Mouse (Mus musculus): Measurements from ENCODE around the gene Spg20. TPM values are rescaled to one million over a fixed set of nuclear protein-coding genes. Genes with fewer than 3 reads are reported as not detected.

Spg20 gene
- 18.2 TPM for polyA plus RNA-seq (2014; fragmentation: Illumina TruSeq; extraction: RNeasy Lipid Tissue Mini Kit (QIAGEN cat#74804); ENCODE audit: low read depth, low replicate concordance)

GRCm38 (mm10) chr3:55111935-55112709 is at the start of gene Spg20:
Gene Spg20, plus strand, starts transcription at chr3:55112108.

GRCm38 (mm10) chr3:55137039-55137438 is 25.1 kb downstream of the Spg20 start, which contains the start of gene Ccdc169:
Gene Ccdc169, plus strand, starts transcription at chr3:55137339.

GRCm38 (mm10) chr3:55181766-55182165 is 69.9 kb downstream of the Spg20 start, which contains the start of gene Sohlh2:
Gene Sohlh2, plus strand, starts transcription at chr3:55182028.

Other genes with a start within 250 kb of the Spg20 start
- not detected for gene Sertm1, start 196.2 kb upstream of the Spg20 start, polyA plus RNA-seq (2014; fragmentation: Illumina TruSeq; extraction: RNeasy Lipid Tissue Mini Kit (QIAGEN cat#74804); ENCODE audit: low read depth, low replicate concordance)
- 4.7 TPM for gene Ccna1, start 56.6 kb upstream of the Spg20 start, polyA plus RNA-seq (2014; fragmentation: Illumina TruSeq; extraction: RNeasy Lipid Tissue Mini Kit (QIAGEN cat#74804); ENCODE audit: low read depth, low replicate concordance)
- 2.7 TPM for gene Ccdc169, start 25.2 kb downstream of the Spg20 start, polyA plus RNA-seq (2014; fragmentation: Illumina TruSeq; extraction: RNeasy Lipid Tissue Mini Kit (QIAGEN cat#74804); ENCODE audit: low read depth, low replicate concordance)
- not detected for gene Sohlh2, start 69.9 kb downstream of the Spg20 start, polyA plus RNA-seq (2014; fragmentation: Illumina TruSeq; extraction: RNeasy Lipid Tissue Mini Kit (QIAGEN cat#74804); ENCODE audit: low read depth, low replicate concordance)
- 5.8 TPM for gene Dclk1, start 130.3 kb downstream of the Spg20 start, polyA plus RNA-seq (2014; fragmentation: Illumina TruSeq; extraction: RNeasy Lipid Tissue Mini Kit (QIAGEN cat#74804); ENCODE audit: low read depth, low replicate concordance)